31 mouse cellular contexts compared by ENCODE assay signal in the genomic region with DNA sequence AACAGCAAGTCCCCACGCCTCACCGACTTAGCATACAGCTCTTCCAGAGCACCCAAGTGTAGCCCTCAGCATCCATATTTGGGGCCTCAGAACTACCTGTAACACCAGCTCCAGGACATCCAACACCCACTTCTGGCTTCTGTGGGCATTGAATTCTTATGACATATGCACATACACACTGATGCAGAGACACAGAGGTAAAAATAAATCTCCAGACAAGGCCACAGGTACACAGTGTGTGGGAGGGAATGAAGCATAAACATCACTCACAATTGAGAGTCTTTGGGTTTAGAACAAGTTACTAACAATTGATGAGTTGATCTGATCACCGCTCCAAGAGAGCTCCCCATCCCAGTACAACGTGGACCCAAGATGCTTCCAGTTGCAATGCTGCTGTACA.
"Had no signal": no experiment of that assay in that cellular context is flagged by ENCODE, and none has a peak within 500 bp of the region (broad histone marks: within the 10 kb centered on the region; RNA-seq: fewer than 3 reads in every experiment).

No protein-coding gene starts in this region.

- H3K4me3 ChIP-seq: left cerebral cortex, adult 2 months; limb, embryonic 10.5 days; limb, embryonic 12.5 days; limb, embryonic 13.5 days; limb, embryonic 15.5 days; liver, embryonic 12.5 days; liver, embryonic 13.5 days; liver, embryonic 15.5 days; lung, embryonic 15.5 days; megakaryocyte, embryonic 14.5 days; midbrain, embryonic 10.5 days; midbrain, embryonic 12.5 days; midbrain, embryonic 13.5 days; myocyte; neural tube, embryonic 12.5 days had no signal

- DNase-seq: left cerebral cortex, postnatal 4 days; liver; liver, embryonic 13.5 days; liver, postnatal 0 days; lung, adult 18-20 months; lung, adult 2 months; lung, embryonic 14.5 days; lung, postnatal 10 days; lung, postnatal 14 days; lung, postnatal 36 days; lung, postnatal 4 days; midbrain, embryonic 14.5 days had no signal

- H3K36me3 ChIP-seq: limb, embryonic 10.5 days; limb, embryonic 12.5 days; limb, embryonic 13.5 days; limb, embryonic 15.5 days; liver, embryonic 12.5 days; liver, embryonic 13.5 days; liver, embryonic 15.5 days; lung, embryonic 15.5 days; midbrain, embryonic 10.5 days; midbrain, embryonic 12.5 days; midbrain, embryonic 13.5 days; neural tube, embryonic 12.5 days had no signal

- H3K27me3 ChIP-seq: limb, embryonic 12.5 days; limb, embryonic 13.5 days; limb, embryonic 15.5 days; liver, embryonic 12.5 days; liver, embryonic 13.5 days; liver, embryonic 15.5 days; lung, embryonic 15.5 days; megakaryocyte, embryonic 14.5 days; midbrain, embryonic 12.5 days; midbrain, embryonic 13.5 days; neural tube, embryonic 12.5 days had no signal

- H3K4me1 ChIP-seq: limb, embryonic 15.5 days; liver, embryonic 12.5 days; liver, embryonic 13.5 days; liver, embryonic 15.5 days; lung, embryonic 15.5 days; megakaryocyte, embryonic 14.5 days; midbrain, embryonic 10.5 days; midbrain, embryonic 12.5 days; midbrain, embryonic 13.5 days had no signal

- H3K9me3 ChIP-seq: limb, embryonic 10.5 days; limb, embryonic 12.5 days; limb, embryonic 13.5 days; limb, embryonic 15.5 days; liver, embryonic 15.5 days; lung, embryonic 15.5 days; midbrain, embryonic 12.5 days; midbrain, embryonic 13.5 days; neural tube, embryonic 12.5 days had no signal

- ATAC-seq: liver, embryonic 12.5 days; liver, postnatal 0 days; lung, postnatal 0 days; midbrain, embryonic 13.5 days; midbrain, embryonic 16.5 days had no signal

- H3K9ac ChIP-seq: limb, embryonic 12.5 days; limb, embryonic 13.5 days; limb, embryonic 15.5 days; liver, embryonic 12.5 days; liver, embryonic 13.5 days; liver, embryonic 14.5 days; liver, embryonic 15.5 days; liver, postnatal 0 days; lung, embryonic 14.5 days; lung, embryonic 15.5 days; midbrain, embryonic 12.5 days; midbrain, embryonic 13.5 days; neural tube, embryonic 12.5 days had no signal

- H3K27ac ChIP-seq: left cerebral cortex, adult 2 months; limb, embryonic 10.5 days; limb, embryonic 12.5 days; limb, embryonic 13.5 days; limb, embryonic 15.5 days; liver, embryonic 12.5 days; liver, embryonic 13.5 days; liver, embryonic 14.5 days; liver, embryonic 15.5 days; lung, embryonic 15.5 days; macrophage; midbrain, embryonic 10.5 days; midbrain, embryonic 12.5 days; midbrain, embryonic 13.5 days; neural tube, embryonic 12.5 days had no signal

- H3K4me2 ChIP-seq: limb, embryonic 12.5 days; limb, embryonic 13.5 days; limb, embryonic 15.5 days; liver, embryonic 11.5 days; liver, embryonic 12.5 days; liver, embryonic 13.5 days; liver, embryonic 15.5 days; lung, embryonic 14.5 days; lung, embryonic 15.5 days; midbrain, embryonic 12.5 days; midbrain, embryonic 13.5 days; neural tube, embryonic 12.5 days had no signal
